Mouse (Mus musculus) E14TG2a.4 (cell line): ENCODE data around the gene Olfr1286.

ENCODE experiments used
- H3K27me3 ChIP-seq: 2 replicates; pipeline ENCODE4 v1.6.1; 2014; ENCODE audit warnings: low read length, control low read depth; ENCODE audit not compliant: insufficient read depth
- H3K36me3 ChIP-seq: 2 replicates; pipeline ENCODE4 v1.6.1; 2014; ENCODE audit warnings: low read length, control low read depth; ENCODE audit not compliant: insufficient read depth
- H3K4me1 ChIP-seq: replicated peaks from 2 replicates; pipeline ENCODE4 v1.6.1; 2014; ENCODE audit warnings: low read depth, low read length, control low read depth
- H3K4me3 ChIP-seq: replicated peaks from 2 replicates; pipeline ENCODE4 v1.5.1; 2014; ENCODE audit warnings: mild to moderate bottlenecking, low read length
- H3K9me3 ChIP-seq: 2 replicates; pipeline ENCODE4 v1.6.1; 2014; ENCODE audit warnings: low read length, control low read depth
- CTCF ChIP-seq: conservative IDR thresholded peaks from 2 replicates; pipeline ENCODE4 v1.5.1; 2014; ENCODE audit warnings: low read length
- NANOG ChIP-seq: IDR thresholded peaks from 2 replicates; pipeline ENCODE4 v1.6.1; 2014; ENCODE audit warnings: borderline replicate concordance, low read length, mixed read lengths
- POU5F1 ChIP-seq: IDR thresholded peaks from 2 replicates; pipeline ENCODE4 v1.6.1; 2014; ENCODE audit warnings: low read length, borderline replicate concordance

The Olfr1286 gene

DNA sequence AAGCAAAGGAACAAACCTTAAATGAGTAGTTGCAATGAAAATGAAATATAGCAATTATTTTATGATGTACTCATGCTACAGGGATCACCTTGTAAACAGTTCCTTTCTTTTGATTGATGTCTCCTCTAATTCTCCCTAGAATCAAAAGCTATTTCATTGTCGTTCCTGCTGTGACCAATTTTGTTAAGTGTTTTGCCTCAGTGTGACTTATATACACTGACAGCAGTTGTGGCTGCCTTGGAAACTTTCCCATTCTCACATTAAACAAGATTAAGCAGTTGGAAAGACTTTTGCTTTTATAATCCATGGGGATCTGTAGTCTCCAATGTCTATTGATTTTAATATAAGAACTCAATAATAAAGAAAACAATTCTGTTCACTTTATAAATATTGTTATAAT lies at the start of gene Olfr1286:
TSS of gene Olfr1286 (minus strand) at position 185 of the 400 bp plus-strand sequence.
- TF ChIP-seq POU5F1 (no peak), NANOG (no peak), CTCF (no peak)
- H3K36me3 ChIP-seq: no peaks in the 10 kb centered on the region
- no peaks in the 10 kb centered on the region for H3K9me3 ChIP-seq
- no peak within 1 kb of the TSS for H3K4me3 ChIP-seq
- H3K27me3 ChIP-seq: no peaks in the 10 kb centered on the region
- H3K4me1 ChIP-seq: no peaks in the 10 kb centered on the region

DNA sequence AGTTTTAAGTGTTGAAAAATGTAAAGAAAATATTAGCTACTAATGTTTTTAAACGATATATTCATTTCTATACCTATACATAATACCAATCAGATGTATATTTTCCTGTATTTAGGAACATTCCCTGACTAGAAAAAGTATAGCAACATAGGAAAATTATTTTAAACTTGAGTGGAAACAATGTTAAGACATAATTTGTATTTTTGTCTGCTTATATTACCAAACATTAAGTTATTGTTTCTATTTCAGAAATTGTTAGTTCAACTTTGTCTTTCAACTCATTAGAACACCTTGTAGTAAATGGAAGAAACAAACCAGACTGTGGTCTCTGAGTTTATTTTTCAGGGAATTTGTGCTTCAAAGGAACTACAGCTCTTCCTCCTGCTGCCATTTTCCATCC lies 25.9 kb upstream of the Olfr1286 start, which contains the start of gene Olfr1287:
TSS of gene Olfr1287 (plus strand) at position 301 of the 400 bp plus-strand sequence.
- TF ChIP-seq NANOG (no peak), CTCF (no peak), POU5F1 (no peak)
- H3K9me3 ChIP-seq: peaks cover 11% of the 10 kb centered on the region
- no peaks in the 10 kb centered on the region for H3K36me3 ChIP-seq
- no peak within 1 kb of the TSS for H3K4me3 ChIP-seq
- H3K27me3 ChIP-seq: no peaks in the 10 kb centered on the region
- no peaks in the 10 kb centered on the region for H3K4me1 ChIP-seq

DNA sequence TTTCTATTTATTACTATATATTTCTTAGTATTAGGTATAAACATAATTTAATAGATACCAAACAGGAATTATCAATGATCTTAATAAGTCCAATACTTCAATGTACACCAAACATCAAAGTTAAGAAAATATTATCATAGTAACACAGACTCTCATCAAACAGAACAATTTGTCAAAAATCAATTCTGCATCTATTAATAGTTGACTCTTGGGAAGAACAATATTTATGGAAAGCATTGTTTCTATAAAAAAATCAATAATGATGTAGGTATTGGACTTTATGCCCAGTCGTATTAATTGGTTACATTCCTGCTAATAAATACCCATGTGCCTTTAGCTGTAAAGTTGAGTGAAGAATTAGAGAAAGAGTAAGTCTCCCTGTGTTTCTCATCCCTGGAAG lies 47.7 kb downstream of the Olfr1286 start, which contains the start of gene Olfr1284:
TSS of gene Olfr1284 (plus strand) at position 301 of the 400 bp plus-strand sequence.
- Histone ChIP-seq H3K4me3 (no peak within 1 kb of the TSS), H3K4me1 (no peaks in the 10 kb centered on the region), H3K36me3 (no peaks in the 10 kb centered on the region), H3K27me3 (no peaks in the 10 kb centered on the region), H3K9me3 (no peaks in the 10 kb centered on the region)
- TF ChIP-seq CTCF (no peak), POU5F1 (no peak), NANOG (no peak)
